Mouse (Mus musculus) heart, embryonic 15.5 days (tissue): Measurements from ENCODE around the gene Olfr1298. TPM values are rescaled to one million over a fixed set of nuclear protein-coding genes. Genes with fewer than 3 reads are reported as not detected.

Experiments used
- ATAC-seq: fragments of 200-750 bp; cut with Nextera tagmentation; replicated peaks from 2 replicates; pipeline ENCODE4 v1.8.0; 2017; ENCODE audit warnings: low read depth, moderate TSS enrichment; ENCODE audit not compliant: insufficient number of reproducible peaks, insufficient read depth, low FRiP score
- H3K27ac ChIP-seq: fragments of 300-500 bp; sonication (generic); 2 replicates; pipeline ENCODE4 v1.5.1; 2015; ENCODE audit warnings: mild to moderate bottlenecking, inconsistent platforms
- H3K27me3 ChIP-seq: fragments of 300-500 bp; sonication (generic); 2 replicates; pipeline ENCODE4 v1.6.1; 2015; ENCODE audit warnings: inconsistent platforms
- H3K36me3 ChIP-seq: fragments of 300-500 bp; sonication (generic); 2 replicates; pipeline ENCODE4 v1.6.1; 2015; ENCODE audit warnings: mild to moderate bottlenecking, inconsistent platforms
- H3K4me1 ChIP-seq: fragments of 300-500 bp; sonication (generic); replicated peaks from 2 replicates; pipeline ENCODE4 v1.6.1; 2015; ENCODE audit warnings: inconsistent platforms
- H3K4me2 ChIP-seq: fragments of 300-500 bp; sonication (generic); 2 replicates; pipeline ENCODE4 v1.6.1; 2015; ENCODE audit warnings: inconsistent platforms, mild to moderate bottlenecking, moderate library complexity
- H3K4me3 ChIP-seq: fragments of 300-500 bp; sonication (generic); 2 replicates; pipeline ENCODE4 v1.5.1; 2015; ENCODE audit warnings: mild to moderate bottlenecking, inconsistent platforms
- H3K9ac ChIP-seq: fragments of 300-500 bp; sonication (generic); 2 replicates; pipeline ENCODE4 v1.6.1; 2015; ENCODE audit warnings: mild to moderate bottlenecking, inconsistent platforms
- H3K9me3 ChIP-seq: fragments of 300-500 bp; sonication (generic); replicated peaks from 2 replicates; pipeline ENCODE4 v1.6.1; 2016; ENCODE audit warnings: inconsistent platforms
- WGBS: fragments of 180-500 bp; shearing (Covaris S2); methylation state at CpG from one replicate; pipeline ENCODE4 v1.1.7; 2015; ENCODE audit warnings: mixed read lengths; 5-methylcytosine and 5-hydroxymethylcytosine counted together
- polyA plus RNA-seq: library from polyadenylated mRNA; unstranded; fragments of >200 nt; fragmentation: Nextera tagmentation; extraction: Ambion mirVana; gene quantifications from 2 replicates; pipeline ENCODE4 v1.2.1, GENCODE M21; 2015

The Olfr1298 gene
- not detected in 2 replicates for polyA plus RNA-seq

DNA sequence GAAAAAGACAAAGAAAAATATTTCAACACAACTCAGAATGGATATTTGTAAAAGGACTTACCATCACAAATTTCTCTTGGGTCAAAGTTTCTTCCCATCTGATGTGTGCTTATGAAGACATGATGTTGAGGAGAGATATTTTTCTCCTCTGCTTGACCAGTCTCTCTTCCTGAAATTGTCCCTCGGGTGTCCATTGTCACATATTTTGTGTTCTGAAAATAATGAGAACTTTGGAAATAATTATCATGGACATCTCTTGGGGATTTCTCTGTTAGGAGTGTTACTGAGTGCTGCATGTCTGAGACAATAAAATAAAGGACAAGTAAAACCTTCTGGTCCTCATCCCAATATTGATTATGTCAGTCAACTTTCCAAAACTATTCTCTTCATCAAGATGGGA, at the start of gene Olfr1298:
Olfr1298 (minus strand) TSS at position 101 of the 400 bp plus-strand sequence.
- Histone ChIP-seq H3K27me3 (no peaks in the 10 kb centered on the region), H3K27ac (no peak within 1 kb of the TSS), H3K36me3 (no peaks in the 10 kb centered on the region), H3K9ac (no peak within 1 kb of the TSS), H3K4me3 (no peak within 1 kb of the TSS), H3K9me3 (no peaks in the 10 kb centered on the region), H3K4me1 (no peaks in the 10 kb centered on the region), H3K4me2 (no peak within 1 kb of the TSS)
- no peak for ATAC-seq
- 86% methylated on average over 1 of the region's 1 CpGs for WGBS

DNA sequence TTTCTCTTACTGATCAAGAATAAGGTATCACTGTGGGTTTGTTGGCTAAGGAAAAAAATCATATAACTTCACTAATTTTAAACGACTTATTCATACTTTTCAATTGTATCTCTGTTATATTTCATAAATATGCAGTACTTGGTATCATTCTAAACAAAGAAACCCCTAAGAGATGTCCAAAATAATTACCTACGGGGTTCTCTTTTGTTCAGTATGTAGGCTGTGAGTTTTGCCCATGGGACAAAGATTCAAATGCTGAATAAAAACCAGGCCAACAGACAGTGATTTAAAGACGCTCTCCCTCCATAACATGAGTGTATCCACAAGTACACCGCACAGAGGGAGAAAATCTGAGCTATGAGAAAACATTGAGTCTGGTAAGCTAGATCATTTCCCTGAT, 12.1 kb upstream of the Olfr1298 start, which contains the start of gene Olfr1299:
Olfr1299 (plus strand) TSS at position 301 of the 400 bp plus-strand sequence.
- WGBS = 73% methylated on average over 4 of the region's 4 CpGs
- no peak within 1 kb of the TSS for H3K4me2 ChIP-seq
- H3K9me3 ChIP-seq = no peaks in the 10 kb centered on the region
- no peaks in the 10 kb centered on the region for H3K36me3 ChIP-seq
- ATAC-seq = no peak
- no peaks in the 10 kb centered on the region for H3K27me3 ChIP-seq
- no peak within 1 kb of the TSS for H3K9ac ChIP-seq
- no peaks in the 10 kb centered on the region for H3K4me1 ChIP-seq
- H3K27ac ChIP-seq = no peak within 1 kb of the TSS
- H3K4me3 ChIP-seq = no peak within 1 kb of the TSS

DNA sequence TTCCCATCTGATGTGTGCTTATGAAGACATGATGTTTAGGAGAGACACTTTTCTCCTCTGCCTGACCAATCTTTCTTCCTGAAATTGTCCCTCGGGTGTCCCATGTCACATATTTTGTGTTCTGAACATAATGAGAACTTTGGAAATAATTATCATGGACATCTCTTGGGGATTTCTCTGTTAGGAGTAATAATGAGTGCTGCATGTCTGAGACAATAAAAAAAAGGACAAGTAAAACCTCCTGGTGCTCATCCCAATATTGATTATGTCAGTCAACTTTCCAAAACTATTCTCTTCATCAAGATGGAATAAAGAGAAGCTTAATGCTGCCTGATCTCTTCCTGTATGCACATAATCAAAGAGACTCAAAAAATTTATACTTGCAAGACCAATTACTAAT, 22.6 kb downstream of the Olfr1298 start, which contains the start of gene Olfr1297:
Olfr1297 (minus strand) TSS at position 101 of the 400 bp plus-strand sequence.
- 64% methylated on average over 1 of the region's 1 CpGs for WGBS
- no peak within 1 kb of the TSS for H3K4me3 ChIP-seq
- H3K4me2 ChIP-seq = no peak within 1 kb of the TSS
- no peak within 1 kb of the TSS for H3K27ac ChIP-seq
- H3K36me3 ChIP-seq = no peaks in the 10 kb centered on the region
- no peaks in the 10 kb centered on the region for H3K9me3 ChIP-seq
- ATAC-seq = no peak
- H3K4me1 ChIP-seq = no peaks in the 10 kb centered on the region
- H3K9ac ChIP-seq = no peak within 1 kb of the TSS
- H3K27me3 ChIP-seq = no peaks in the 10 kb centered on the region

Other genes starting within 250 kb of the Olfr1298 start
- gene Olfr1286, start 226.1 kb downstream of the Olfr1298 start, polyA plus RNA-seq = not detected in 2 replicates
- not detected in 2 replicates for gene Olfr1287, start 200.1 kb downstream of the Olfr1298 start, polyA plus RNA-seq
- not detected in 2 replicates for gene Olfr1288, start 175.1 kb downstream of the Olfr1298 start, polyA plus RNA-seq
- not detected in 2 replicates for gene Olfr1289, start 168.4 kb downstream of the Olfr1298 start, polyA plus RNA-seq
- gene Olfr1290, start 155.4 kb downstream of the Olfr1298 start, polyA plus RNA-seq = not detected in 2 replicates
- gene Olfr1291-ps1, start 152.0 kb downstream of the Olfr1298 start, polyA plus RNA-seq = not detected in 2 replicates
- not detected in 2 replicates for gene Olfr1293-ps, start 124.0 kb downstream of the Olfr1298 start, polyA plus RNA-seq
- gene Olfr1294, start 108.9 kb downstream of the Olfr1298 start, polyA plus RNA-seq = not detected in 2 replicates
- gene Olfr1295, start 79.5 kb downstream of the Olfr1298 start, polyA plus RNA-seq = not detected in 2 replicates
- not detected in 2 replicates for gene Olfr1297, start 22.7 kb downstream of the Olfr1298 start, polyA plus RNA-seq
- gene Olfr1299, start 12.2 kb upstream of the Olfr1298 start, polyA plus RNA-seq = not detected in 2 replicates
- gene Olfr1301, start 101.8 kb upstream of the Olfr1298 start, polyA plus RNA-seq = not detected in 2 replicates
- not detected in 2 replicates for gene Olfr1302, start 128.2 kb upstream of the Olfr1298 start, polyA plus RNA-seq
- not detected in 2 replicates for gene Olfr1303, start 171.1 kb upstream of the Olfr1298 start, polyA plus RNA-seq
- not detected in 2 replicates for gene Olfr1305, start 227.9 kb upstream of the Olfr1298 start, polyA plus RNA-seq